Mouse (Mus musculus): ENCODE data around the gene Gpr179. TPM values are rescaled to one million over a fixed set of nuclear protein-coding genes. Genes with fewer than 3 reads are reported as not detected.

The Gpr179 gene
- polyA plus RNA-seq, 1 experiment from 2014 or later = 0.08 TPM

GRCm38 (mm10) chr11:97309911-97310571 is 41.8 kb downstream of the Gpr179 start:
- H3K27me3 ChIP-seq (ENCODE audit: control insufficient read depth, insufficient read depth, low read length) = no peaks in the 10 kb centered on the region
- peaks cover 9% of the 10 kb centered on the region; the same call in 1 of the 2 replicates for H3K4me1 ChIP-seq (ENCODE audit: control insufficient read depth, insufficient read depth, low read length)
- no peaks in the 10 kb centered on the region for H3K36me3 ChIP-seq (ENCODE audit: control insufficient read depth, insufficient read depth, low read length)
- H3K9me3 ChIP-seq (ENCODE audit: control insufficient read depth, low read length) = no peaks in the 10 kb centered on the region
- peak overlapping the region; percentile 18 for H3K4me3 ChIP-seq (ENCODE audit: low read depth, low read length)
- WGBS = under 1% methylated on average over 25 of the region's 25 CpGs
- ATAC-seq (ENCODE audit: insufficient read depth, low FRiP score, low TSS enrichment) (peak; percentile 50), DNase-seq (ENCODE audit: low spot score) (peak; percentile 85)
- no peak overlapping the region for H3K27ac ChIP-seq (ENCODE audit: low read depth, low read length)
- H3K9ac ChIP-seq (ENCODE audit: low read length) = peak overlapping the region; percentile 3
- H3K4me2 ChIP-seq (ENCODE audit: low read depth) = peak overlapping the region; percentile 47

GRCm38 (mm10) chr11:97309451-97309836 is 42.4 kb downstream of the Gpr179 start:
- Histone ChIP-seq H3K27ac (ENCODE audit: low read depth, low read length) (no peak overlapping the region), H3K4me2 (ENCODE audit: low read depth) (peak overlapping the region; percentile 47), H3K4me3 (ENCODE audit: low read depth, low read length) (peak overlapping the region; percentile 18), H3K27me3 (ENCODE audit: control insufficient read depth, insufficient read depth, low read length) (no peaks in the 10 kb centered on the region), H3K4me1 (ENCODE audit: control insufficient read depth, insufficient read depth, low read length) (peaks cover 9% of the 10 kb centered on the region; the same call in 1 of the 2 replicates), H3K36me3 (ENCODE audit: control insufficient read depth, insufficient read depth, low read length) (no peaks in the 10 kb centered on the region), H3K9ac (ENCODE audit: low read length) (peak overlapping the region; percentile 3), H3K9me3 (ENCODE audit: control insufficient read depth, low read length) (no peaks in the 10 kb centered on the region)
- WGBS = 3% methylated on average over 9 of the region's 9 CpGs
- DNase-seq (ENCODE audit: low spot score) = no peak
- ATAC-seq (ENCODE audit: insufficient read depth, low FRiP score, low TSS enrichment) = no peak

DNA sequence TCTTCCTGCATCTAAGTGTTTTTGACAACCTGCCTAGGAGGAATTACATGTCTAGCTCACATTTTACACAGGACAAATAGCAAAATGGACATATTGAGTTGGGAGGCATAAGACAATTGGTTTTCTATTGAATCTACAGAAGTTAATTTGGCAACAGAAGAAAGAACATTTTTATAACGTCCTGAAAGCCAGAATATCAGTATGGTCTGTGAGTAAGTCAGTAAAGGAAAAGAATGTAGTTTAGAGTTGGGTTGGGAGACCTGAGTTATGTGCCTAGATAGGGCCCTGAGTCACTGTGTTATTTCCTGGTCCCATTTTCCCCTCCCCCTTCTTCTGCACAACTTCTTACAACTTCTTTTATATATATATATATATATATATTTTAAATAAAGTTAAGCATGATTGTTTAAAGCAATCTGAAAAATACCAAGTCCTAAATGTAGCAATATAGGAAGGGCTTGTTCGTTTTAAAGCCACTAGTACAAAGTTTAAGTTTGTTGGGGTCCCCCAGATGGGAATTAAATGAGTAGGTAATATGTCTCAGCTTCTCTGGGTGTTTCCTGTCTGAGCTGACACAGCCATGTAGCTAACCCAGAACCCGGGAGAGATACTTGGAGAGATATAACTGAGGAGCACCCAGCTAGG is 42.9 kb downstream of the Gpr179 start:
- ATAC-seq (ENCODE audit: insufficient read depth, low FRiP score, low TSS enrichment) = no peak
- DNase-seq (ENCODE audit: low spot score) = no peak
- H3K4me1 ChIP-seq (ENCODE audit: control insufficient read depth, insufficient read depth, low read length) = peaks cover 9% of the 10 kb centered on the region; the same call in 1 of the 2 replicates
- no peak overlapping the region for H3K27ac ChIP-seq (ENCODE audit: low read depth, low read length)
- no peak overlapping the region for H3K4me3 ChIP-seq (ENCODE audit: low read depth, low read length)
- WGBS = 54% methylated on average over 3 of the region's 3 CpGs
- no peak overlapping the region for H3K9ac ChIP-seq (ENCODE audit: low read length)
- no peaks in the 10 kb centered on the region for H3K27me3 ChIP-seq (ENCODE audit: control insufficient read depth, insufficient read depth, low read length)
- no peak overlapping the region for H3K4me2 ChIP-seq (ENCODE audit: low read depth)
- no peaks in the 10 kb centered on the region for H3K9me3 ChIP-seq (ENCODE audit: control insufficient read depth, low read length)
- H3K36me3 ChIP-seq (ENCODE audit: control insufficient read depth, insufficient read depth, low read length) = no peaks in the 10 kb centered on the region

DNA sequence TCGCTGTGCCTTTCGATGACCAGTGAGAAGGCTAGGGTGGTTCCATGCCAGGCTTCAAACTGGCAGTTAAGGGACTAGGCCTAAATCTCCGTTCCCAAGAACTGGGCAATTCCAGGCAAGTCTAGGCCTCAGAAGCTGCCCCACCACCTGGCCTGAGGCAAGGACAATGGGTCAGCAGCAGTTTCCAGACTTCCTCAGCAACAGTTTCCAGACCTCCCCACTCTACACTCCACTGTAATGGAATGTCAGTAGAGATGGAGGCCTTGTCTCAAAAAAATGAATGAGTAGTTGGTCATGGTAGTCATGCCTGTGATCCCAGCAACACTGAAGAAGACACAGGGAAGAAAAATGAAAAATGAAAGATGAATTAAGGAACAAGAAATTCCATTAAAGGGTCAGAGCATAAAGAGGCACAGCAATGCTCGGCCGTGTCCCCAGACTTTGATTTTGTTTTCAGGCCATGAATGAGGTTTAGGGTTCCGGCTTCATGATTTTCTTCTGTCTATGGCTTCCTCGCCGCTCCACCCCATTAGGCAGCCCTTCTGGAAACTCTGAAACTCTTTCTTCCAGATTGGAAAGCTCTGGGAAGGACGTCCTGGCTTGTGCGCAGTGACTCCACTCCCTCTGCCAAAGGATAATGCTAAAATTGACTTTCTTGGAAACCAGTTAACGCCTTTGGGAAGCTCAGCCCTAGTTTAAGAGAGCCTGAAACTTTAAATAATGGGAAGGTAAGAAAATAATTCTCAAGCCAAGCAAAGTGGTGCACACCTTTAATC is 44.4 kb downstream of the Gpr179 start:
- H3K4me2 ChIP-seq (ENCODE audit: low read depth) = no peak overlapping the region
- WGBS = 90% methylated on average over 11 of the region's 11 CpGs
- no peaks in the 10 kb centered on the region for H3K27me3 ChIP-seq (ENCODE audit: control insufficient read depth, insufficient read depth, low read length)
- H3K27ac ChIP-seq (ENCODE audit: low read depth, low read length) = no peak overlapping the region
- ATAC-seq (ENCODE audit: insufficient read depth, low FRiP score, low TSS enrichment) = no peak
- H3K4me3 ChIP-seq (ENCODE audit: low read depth, low read length) = no peak overlapping the region
- no peak overlapping the region for H3K9ac ChIP-seq (ENCODE audit: low read length)
- no peaks in the 10 kb centered on the region for H3K9me3 ChIP-seq (ENCODE audit: control insufficient read depth, low read length)
- H3K36me3 ChIP-seq (ENCODE audit: control insufficient read depth, insufficient read depth, low read length) = no peaks in the 10 kb centered on the region
- peaks cover 9% of the 10 kb centered on the region; the same call in 1 of the 2 replicates for H3K4me1 ChIP-seq (ENCODE audit: control insufficient read depth, insufficient read depth, low read length)
- no peak for DNase-seq (ENCODE audit: low spot score)

DNA sequence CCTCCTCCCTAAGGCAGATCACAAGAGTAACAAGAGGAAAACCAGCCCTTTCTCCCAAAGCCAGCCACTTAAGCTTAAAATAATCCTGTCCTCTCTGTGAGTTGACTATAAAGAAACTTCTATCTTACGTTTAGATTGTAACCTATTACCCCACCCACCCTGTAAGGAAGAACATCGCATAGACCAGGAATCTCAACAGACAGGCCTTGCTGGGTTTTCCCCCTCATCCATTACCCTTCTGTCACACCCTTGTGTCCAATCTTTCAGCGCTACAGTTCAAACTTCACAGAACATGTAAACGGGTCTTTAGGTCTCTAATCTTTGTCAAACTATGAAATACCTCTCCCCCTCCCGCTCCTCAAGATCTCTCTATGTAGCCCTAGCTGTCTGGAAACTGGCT is 47.2 kb downstream of the Gpr179 start:
- Histone ChIP-seq H3K4me3 (ENCODE audit: low read depth, low read length) (no peak overlapping the region), H3K4me1 (ENCODE audit: control insufficient read depth, insufficient read depth, low read length) (0 out of 2 replicates have a peak, but pooled peaks cover 3% of the 10 kb centered on the region), H3K36me3 (ENCODE audit: control insufficient read depth, insufficient read depth, low read length) (no peaks in the 10 kb centered on the region), H3K27me3 (ENCODE audit: control insufficient read depth, insufficient read depth, low read length) (no peaks in the 10 kb centered on the region), H3K9ac (ENCODE audit: low read length) (no peak overlapping the region), H3K9me3 (ENCODE audit: control insufficient read depth, low read length) (no peaks in the 10 kb centered on the region), H3K4me2 (ENCODE audit: low read depth) (no peak overlapping the region), H3K27ac (ENCODE audit: low read depth, low read length) (no peak overlapping the region)
- no peak for ATAC-seq (ENCODE audit: insufficient read depth, low FRiP score, low TSS enrichment)
- DNase-seq (ENCODE audit: low spot score) = no peak
- 86% methylated on average over 5 of the region's 5 CpGs for WGBS

DNA sequence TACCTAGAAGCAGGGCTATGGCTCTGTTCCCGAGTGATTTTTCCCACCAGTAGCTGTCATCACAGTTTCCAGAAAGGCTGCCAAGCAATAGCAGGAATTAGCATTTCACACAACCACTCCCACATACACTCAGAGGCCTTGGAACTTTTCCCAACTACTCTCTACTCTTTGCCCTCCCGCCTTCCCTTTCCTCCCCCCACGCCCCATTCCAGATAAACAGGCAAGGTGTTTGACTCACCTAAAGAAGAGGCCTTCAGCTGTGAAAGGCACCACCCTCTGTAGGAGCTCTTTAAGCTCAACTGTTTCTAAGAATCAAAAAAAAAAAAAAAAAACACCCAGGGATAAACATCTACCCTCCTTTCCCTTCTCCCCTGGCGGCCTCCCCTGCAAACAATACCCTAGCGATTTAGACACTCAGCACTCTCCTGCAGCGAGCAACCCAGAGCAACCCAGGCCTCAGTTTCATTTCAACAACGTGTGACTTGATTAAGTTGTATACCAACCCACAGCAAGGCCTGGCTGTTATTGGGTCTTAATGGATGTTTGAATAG is 49.6 kb downstream of the Gpr179 start:
- no peaks in the 10 kb centered on the region for H3K27me3 ChIP-seq (ENCODE audit: control insufficient read depth, insufficient read depth, low read length)
- H3K27ac ChIP-seq (ENCODE audit: low read depth, low read length) = no peak overlapping the region
- H3K9ac ChIP-seq (ENCODE audit: low read length) = no peak overlapping the region
- no peak for ATAC-seq (ENCODE audit: insufficient read depth, low FRiP score, low TSS enrichment)
- no peak overlapping the region for H3K4me3 ChIP-seq (ENCODE audit: low read depth, low read length)
- H3K4me2 ChIP-seq (ENCODE audit: low read depth) = no peak overlapping the region
- no peaks in the 10 kb centered on the region for H3K4me1 ChIP-seq (ENCODE audit: control insufficient read depth, insufficient read depth, low read length)
- 48% methylated on average over 7 of the region's 7 CpGs for WGBS
- no peaks in the 10 kb centered on the region for H3K9me3 ChIP-seq (ENCODE audit: control insufficient read depth, low read length)
- DNase-seq (ENCODE audit: low spot score) = no peak
- H3K36me3 ChIP-seq (ENCODE audit: control insufficient read depth, insufficient read depth, low read length) = no peaks in the 10 kb centered on the region

DNA sequence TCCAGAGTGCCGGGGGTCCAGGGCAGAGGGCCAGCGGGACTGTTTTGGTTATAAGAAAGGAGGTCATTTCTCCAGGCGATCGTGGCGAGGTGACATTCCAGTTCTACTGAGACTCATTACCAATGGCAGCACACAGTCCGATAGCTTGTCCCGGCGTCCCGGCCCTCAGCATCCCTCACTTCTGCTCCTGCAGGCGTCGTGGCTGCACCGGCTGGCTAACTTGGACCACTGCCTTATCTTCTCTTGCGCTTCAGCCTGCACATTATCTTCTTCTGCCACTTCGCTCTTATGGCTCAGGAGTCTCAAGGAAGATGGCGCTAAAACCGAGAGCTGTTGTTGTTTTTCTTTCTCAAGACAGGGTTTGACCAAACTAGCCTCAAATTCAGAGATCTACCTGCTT is 50.5 kb downstream of the Gpr179 start:
- no peak overlapping the region for H3K4me2 ChIP-seq (ENCODE audit: low read depth)
- H3K27ac ChIP-seq (ENCODE audit: low read depth, low read length) = no peak overlapping the region
- H3K9ac ChIP-seq (ENCODE audit: low read length) = no peak overlapping the region
- no peaks in the 10 kb centered on the region for H3K36me3 ChIP-seq (ENCODE audit: control insufficient read depth, insufficient read depth, low read length)
- 92% methylated on average over 16 of the region's 16 CpGs for WGBS
- no peaks in the 10 kb centered on the region for H3K9me3 ChIP-seq (ENCODE audit: control insufficient read depth, low read length)
- H3K27me3 ChIP-seq (ENCODE audit: control insufficient read depth, insufficient read depth, low read length) = no peaks in the 10 kb centered on the region
- H3K4me3 ChIP-seq (ENCODE audit: low read depth, low read length) = no peak overlapping the region
- ATAC-seq (ENCODE audit: insufficient read depth, low FRiP score, low TSS enrichment) (no peak), DNase-seq (ENCODE audit: low spot score) (no peak)
- H3K4me1 ChIP-seq (ENCODE audit: control insufficient read depth, insufficient read depth, low read length) = no peaks in the 10 kb centered on the region

GRCm38 (mm10) chr11:97299939-97300338 is 51.9 kb downstream of the Gpr179 start:
- Histone ChIP-seq H3K4me3 (ENCODE audit: low read depth, low read length) (no peak overlapping the region), H3K27ac (ENCODE audit: low read depth, low read length) (no peak overlapping the region), H3K4me1 (ENCODE audit: control insufficient read depth, insufficient read depth, low read length) (no peaks in the 10 kb centered on the region), H3K27me3 (ENCODE audit: control insufficient read depth, insufficient read depth, low read length) (no peaks in the 10 kb centered on the region), H3K36me3 (ENCODE audit: control insufficient read depth, insufficient read depth, low read length) (no peaks in the 10 kb centered on the region), H3K4me2 (ENCODE audit: low read depth) (no peak overlapping the region), H3K9ac (ENCODE audit: low read length) (no peak overlapping the region), H3K9me3 (ENCODE audit: control insufficient read depth, low read length) (no peaks in the 10 kb centered on the region)
- DNase-seq (ENCODE audit: low spot score) (no peak), ATAC-seq (ENCODE audit: insufficient read depth, low FRiP score, low TSS enrichment) (no peak)
- 91% methylated on average over 2 of the region's 2 CpGs for WGBS

Data from neural tube, embryonic 11.5 days (tissue).